Mouse (Mus musculus) hindbrain, embryonic 16.5 days (tissue): ENCODE data around the gene Cnga3. TPM values are rescaled to one million over a fixed set of nuclear protein-coding genes. Genes with fewer than 3 reads are reported as not detected.

Experiments used
- ATAC-seq: fragments of 200-750 bp; cut with Nextera tagmentation; 2 replicates; pipeline ENCODE4 v1.8.0; 2017; ENCODE audit warnings: moderate TSS enrichment, moderate library complexity
- H3K27ac ChIP-seq: fragments of 300-500 bp; sonication (generic); 2 replicates; pipeline ENCODE4 v1.5.1; 2014; ENCODE audit warnings: low read depth, mild to moderate bottlenecking, control low read depth, low read length, moderate library complexity
- H3K27me3 ChIP-seq: fragments of 300-500 bp; sonication (generic); replicated peaks from 2 replicates; pipeline ENCODE4 v1.6.1; 2014; ENCODE audit warnings: low read length; ENCODE audit not compliant: control insufficient read depth, insufficient read depth
- H3K36me3 ChIP-seq: fragments of 300-500 bp; sonication (generic); 2 replicates; pipeline ENCODE4 v1.6.1; 2014; ENCODE audit warnings: mild to moderate bottlenecking, low read length, moderate library complexity, mixed read lengths; ENCODE audit not compliant: control insufficient read depth, insufficient read depth
- H3K4me1 ChIP-seq: fragments of 300-500 bp; sonication (generic); 2 replicates; pipeline ENCODE4 v1.6.1; 2014; ENCODE audit warnings: low read depth, low read length; ENCODE audit not compliant: control insufficient read depth, insufficient read depth
- H3K4me2 ChIP-seq: fragments of 300-500 bp; sonication (generic); 2 replicates; pipeline ENCODE4 v1.6.1; 2014; ENCODE audit warnings: mild to moderate bottlenecking, low read length, control low read depth, moderate library complexity
- H3K4me3 ChIP-seq: fragments of 300-500 bp; sonication (generic); 2 replicates; pipeline ENCODE4 v1.5.1; 2014; ENCODE audit warnings: mild to moderate bottlenecking, low read length, control low read depth, moderate library complexity
- H3K9ac ChIP-seq: fragments of 300-500 bp; sonication (generic); 2 replicates; pipeline ENCODE4 v1.6.1; 2014; ENCODE audit warnings: low read depth, mild to moderate bottlenecking, control low read depth, low read length, moderate library complexity
- H3K9me3 ChIP-seq: fragments of 300-500 bp; sonication (generic); 2 replicates; pipeline ENCODE4 v1.6.1; 2014; ENCODE audit warnings: mild to moderate bottlenecking, low read length, moderate library complexity; ENCODE audit not compliant: control insufficient read depth
- WGBS: fragments of 180-500 bp; shearing (Covaris S2); extraction: QIAGEN DNeasy Blood & Tissue Kit; methylation state at CpG from one replicate; pipeline ENCODE4 v1.1.7; 2014; 5-methylcytosine and 5-hydroxymethylcytosine counted together
- polyA plus RNA-seq: library from polyadenylated mRNA; unstranded; fragments of >200 nt; fragmentation: Nextera tagmentation; extraction: Ambion mirVana; gene quantifications from 2 replicates; pipeline ENCODE4 v1.2.1, GENCODE M21; 2015

Cnga3 gene
- polyA plus RNA-seq, 1 experiment from 2014 or later = 0.20 TPM

DNA sequence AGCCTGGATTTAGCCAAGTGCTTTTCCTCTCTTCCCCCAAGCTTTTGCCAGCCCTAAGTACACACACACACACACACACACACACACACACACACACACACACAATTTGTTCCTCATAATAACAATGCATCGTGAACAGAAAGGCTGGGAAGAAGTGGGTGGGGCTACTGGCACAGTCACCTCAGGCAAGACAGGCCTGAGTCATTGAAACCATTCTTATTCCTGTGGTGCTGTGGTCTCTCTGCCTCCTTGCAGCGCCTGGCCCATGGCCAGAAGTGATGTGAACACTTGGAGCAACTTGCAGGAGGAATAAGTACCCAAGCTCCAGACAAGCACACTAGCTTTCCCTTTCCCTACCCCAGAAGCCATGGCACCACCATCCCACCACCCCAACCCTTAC, 34.2 kb downstream of the Cnga3 start:
- Histone ChIP-seq H3K4me3 (no peak overlapping the region), H3K9me3 (no peaks in the 10 kb centered on the region), H3K4me2 (no peak overlapping the region), H3K27ac (no peak overlapping the region), H3K9ac (no peak overlapping the region), H3K36me3 (no peaks in the 10 kb centered on the region), H3K4me1 (no peaks in the 10 kb centered on the region), H3K27me3 (no peaks in the 10 kb centered on the region)
- no peak for ATAC-seq
- WGBS = 32% methylated on average over 2 of the region's 2 CpGs

DNA sequence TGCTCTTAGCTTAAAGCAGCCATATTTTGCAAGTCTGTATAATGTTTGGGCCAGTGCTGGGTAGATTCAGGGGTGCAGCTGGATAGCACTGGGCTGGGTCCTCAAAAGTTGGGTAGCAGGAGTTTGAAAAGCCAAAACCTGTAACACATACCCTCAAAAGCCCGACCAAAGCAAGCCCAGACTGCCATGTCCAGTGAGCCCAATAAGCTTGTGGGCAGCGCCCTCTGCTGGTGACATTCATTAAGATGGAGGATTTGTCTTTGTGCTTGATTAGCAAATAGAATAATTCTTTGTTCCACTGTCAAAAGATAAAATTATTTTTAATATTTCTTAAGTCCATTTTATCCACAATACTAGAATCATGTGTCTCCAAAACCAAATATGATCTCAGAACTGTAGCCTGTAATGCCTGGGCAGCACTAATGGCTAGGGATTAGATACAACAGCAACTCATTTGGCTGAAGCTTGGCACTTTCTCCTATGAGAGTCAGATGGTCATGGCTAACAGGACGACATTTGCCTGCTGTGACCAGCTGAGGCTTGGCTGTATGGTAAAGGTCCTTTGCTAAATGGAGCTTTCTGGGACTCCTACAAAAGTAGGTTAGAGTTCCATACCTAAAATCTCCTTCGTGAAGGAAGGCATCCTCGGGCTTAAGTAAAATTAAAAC, 36.5 kb downstream of the Cnga3 start:
- no peak overlapping the region for H3K9ac ChIP-seq
- no peak overlapping the region for H3K4me2 ChIP-seq
- H3K36me3 ChIP-seq = no peaks in the 10 kb centered on the region
- no peak overlapping the region for H3K27ac ChIP-seq
- H3K9me3 ChIP-seq = no peaks in the 10 kb centered on the region
- H3K4me3 ChIP-seq = no peak overlapping the region
- no peaks in the 10 kb centered on the region for H3K4me1 ChIP-seq
- 41% methylated on average over 5 of the region's 5 CpGs for WGBS
- peak; percentile 68 for ATAC-seq
- no peaks in the 10 kb centered on the region for H3K27me3 ChIP-seq

DNA sequence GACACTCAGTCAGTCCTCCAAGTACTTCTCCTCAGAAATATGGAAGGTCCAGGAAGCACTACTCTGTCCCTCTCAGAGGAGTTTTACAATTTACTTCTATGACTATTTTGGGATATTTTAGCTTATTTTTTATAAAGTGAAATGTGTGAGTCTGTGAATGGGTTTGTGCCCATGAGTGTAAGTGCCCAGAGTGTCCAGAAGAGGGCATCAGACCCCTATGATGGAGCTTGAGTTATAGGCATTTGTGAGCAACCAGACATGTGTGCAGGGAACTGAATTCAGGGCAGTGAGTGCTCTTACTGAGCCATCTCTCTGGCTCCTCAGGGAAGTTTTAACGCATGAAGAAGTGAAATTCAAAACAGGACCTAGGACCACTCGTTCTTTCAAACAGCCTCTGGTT, 44.2 kb downstream of the Cnga3 start:
- no peaks in the 10 kb centered on the region for H3K36me3 ChIP-seq
- no peak overlapping the region for H3K9ac ChIP-seq
- no peak overlapping the region for H3K4me2 ChIP-seq
- no peak overlapping the region for H3K4me3 ChIP-seq
- H3K9me3 ChIP-seq = no peaks in the 10 kb centered on the region
- H3K27ac ChIP-seq = no peak overlapping the region
- ATAC-seq = no peak
- WGBS = 93% methylated on average over 2 of the region's 2 CpGs
- no peaks in the 10 kb centered on the region for H3K27me3 ChIP-seq
- no peaks in the 10 kb centered on the region for H3K4me1 ChIP-seq

DNA sequence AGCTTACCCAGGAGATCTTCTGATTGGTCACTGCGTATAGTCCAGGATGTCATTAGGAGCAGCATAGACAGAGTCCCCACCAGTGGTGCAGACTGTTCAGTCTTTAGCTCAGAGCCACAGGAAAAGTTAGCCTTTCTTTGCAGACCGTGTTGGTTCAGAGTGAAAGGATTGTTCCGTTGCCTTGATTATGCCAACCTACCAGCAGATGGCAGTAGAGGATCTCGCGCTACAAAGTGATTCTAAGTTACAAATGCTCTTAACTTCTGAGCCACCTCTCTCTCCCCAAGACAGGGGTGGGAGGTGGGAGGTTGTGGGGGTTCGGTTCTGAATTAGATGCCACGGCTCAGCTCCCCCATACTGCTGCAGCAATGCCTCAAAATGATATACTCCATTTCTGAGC, 58.2 kb downstream of the Cnga3 start:
- Histone ChIP-seq H3K36me3 (no peaks in the 10 kb centered on the region), H3K9ac (no peak overlapping the region), H3K9me3 (no peaks in the 10 kb centered on the region), H3K27ac (no peak overlapping the region), H3K4me2 (no peak overlapping the region), H3K27me3 (no peaks in the 10 kb centered on the region), H3K4me1 (no peaks in the 10 kb centered on the region), H3K4me3 (no peak overlapping the region)
- WGBS = 9% methylated on average over 7 of the region's 7 CpGs
- ATAC-seq = peak; percentile 60; the same call in 1 of the 2 replicates

DNA sequence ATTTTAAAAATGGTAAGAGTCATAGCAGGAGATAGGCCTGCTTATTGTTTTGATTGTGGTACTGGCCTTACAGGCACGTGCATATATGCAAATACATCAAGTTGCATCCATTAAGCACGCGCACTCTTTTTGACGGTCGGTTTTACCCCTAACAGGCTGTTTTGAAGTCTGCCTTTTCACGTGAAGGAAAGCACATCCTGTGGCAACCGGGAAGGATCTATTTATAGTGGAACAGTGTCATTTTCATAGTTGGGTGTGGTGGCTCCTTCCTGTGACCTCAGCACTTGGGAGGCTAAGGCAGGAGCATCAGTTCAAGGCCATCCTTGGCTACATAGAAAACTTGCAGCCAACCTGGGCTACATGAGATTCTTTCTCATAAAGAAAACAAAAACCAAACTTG, 72.3 kb downstream of the Cnga3 start:
- H3K36me3 ChIP-seq = no peaks in the 10 kb centered on the region

DNA sequence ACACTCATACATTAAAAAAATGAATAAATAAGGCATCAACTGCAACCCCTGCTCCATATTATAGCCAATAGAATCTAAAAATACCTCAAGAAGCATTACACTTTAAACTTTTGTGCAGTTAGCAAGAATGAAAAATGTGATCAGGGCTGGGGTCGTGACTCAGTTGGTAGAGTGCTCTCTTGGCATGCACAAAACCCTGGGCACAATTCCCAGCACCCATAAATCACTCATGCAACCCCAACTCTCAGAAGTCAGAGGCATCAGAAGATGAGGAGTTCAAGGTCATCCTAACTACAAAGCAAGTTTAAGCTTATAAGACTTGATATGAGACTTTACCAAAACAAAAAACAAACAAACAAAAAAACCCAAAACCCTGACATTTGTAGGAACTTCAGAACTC, 73.5 kb downstream of the Cnga3 start:
- H3K27ac ChIP-seq = no peak overlapping the region
- H3K9me3 ChIP-seq = no peaks in the 10 kb centered on the region
- no peak for ATAC-seq
- H3K4me2 ChIP-seq = 0 out of 2 replicates have a peak overlapping the region, but pooled peaks have one; percentile 10
- H3K36me3 ChIP-seq = no peaks in the 10 kb centered on the region
- no peaks in the 10 kb centered on the region for H3K27me3 ChIP-seq
- 83% methylated on average over 1 of the region's 1 CpGs for WGBS
- no peak overlapping the region for H3K9ac ChIP-seq
- H3K4me1 ChIP-seq = peaks cover 2% of the 10 kb centered on the region; the same call in 1 of the 2 replicates
- no peak overlapping the region for H3K4me3 ChIP-seq

More for the DNA sequence above, 72.3 kb downstream of the Cnga3 start:
- peaks cover 2% of the 10 kb centered on the region; the same call in 1 of the 2 replicates for H3K4me1 ChIP-seq
- no peak overlapping the region for H3K4me2 ChIP-seq
- H3K4me3 ChIP-seq = no peak overlapping the region
- no peak overlapping the region for H3K9ac ChIP-seq
- H3K27me3 ChIP-seq = no peaks in the 10 kb centered on the region
- no peaks in the 10 kb centered on the region for H3K9me3 ChIP-seq
- no peak for ATAC-seq
- WGBS = 80% methylated on average over 7 of the region's 7 CpGs
- no peak overlapping the region for H3K27ac ChIP-seq

DNA sequence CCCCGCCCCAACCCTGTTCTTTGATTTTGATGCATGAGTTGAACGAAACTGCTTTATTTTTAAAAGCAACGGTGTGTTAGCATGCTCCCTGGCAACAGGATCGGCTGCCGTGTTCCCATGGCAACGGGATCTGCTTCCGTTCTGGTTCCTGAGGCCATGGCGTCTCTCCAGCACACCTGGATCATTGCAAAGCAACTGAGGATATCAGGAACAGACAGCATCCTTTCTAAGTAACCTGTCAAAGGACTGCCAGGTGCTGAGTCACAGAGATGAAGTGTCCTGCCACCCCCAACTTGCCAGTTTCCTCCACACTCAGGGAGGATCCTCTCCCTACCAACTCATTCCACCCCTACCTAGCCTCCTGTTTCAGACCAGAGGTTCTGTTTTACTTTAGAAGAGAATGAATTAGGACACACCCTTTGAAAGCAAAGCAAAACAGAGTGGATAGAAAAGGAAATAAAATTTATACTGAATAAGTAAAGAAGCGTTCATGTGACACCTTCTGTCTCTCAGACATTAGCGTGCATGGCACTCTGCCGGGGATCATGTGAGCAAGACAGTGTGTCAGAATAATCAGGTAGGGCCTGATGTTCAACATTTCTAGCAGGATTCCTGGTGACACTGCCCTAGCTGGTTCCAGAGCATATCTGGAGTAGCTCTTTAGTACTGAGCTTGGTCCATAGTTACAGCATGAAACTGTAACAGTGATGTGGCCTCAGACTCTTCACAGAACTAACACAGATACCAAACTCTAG, 74.1 kb downstream of the Cnga3 start:
- Histone ChIP-seq H3K27me3 (no peaks in the 10 kb centered on the region), H3K9ac (no peak overlapping the region), H3K9me3 (no peaks in the 10 kb centered on the region), H3K4me3 (no peak overlapping the region), H3K36me3 (no peaks in the 10 kb centered on the region), H3K4me2 (0 out of 2 replicates have a peak overlapping the region, but pooled peaks have one; percentile 10), H3K4me1 (peaks cover 2% of the 10 kb centered on the region; the same call in 1 of the 2 replicates), H3K27ac (0 out of 2 replicates have a peak overlapping the region, but pooled peaks have one; percentile 1)
- ATAC-seq = peak; percentile 79; the same call in 1 of the 2 replicates
- WGBS = 51% methylated on average over 11 of the region's 11 CpGs

DNA sequence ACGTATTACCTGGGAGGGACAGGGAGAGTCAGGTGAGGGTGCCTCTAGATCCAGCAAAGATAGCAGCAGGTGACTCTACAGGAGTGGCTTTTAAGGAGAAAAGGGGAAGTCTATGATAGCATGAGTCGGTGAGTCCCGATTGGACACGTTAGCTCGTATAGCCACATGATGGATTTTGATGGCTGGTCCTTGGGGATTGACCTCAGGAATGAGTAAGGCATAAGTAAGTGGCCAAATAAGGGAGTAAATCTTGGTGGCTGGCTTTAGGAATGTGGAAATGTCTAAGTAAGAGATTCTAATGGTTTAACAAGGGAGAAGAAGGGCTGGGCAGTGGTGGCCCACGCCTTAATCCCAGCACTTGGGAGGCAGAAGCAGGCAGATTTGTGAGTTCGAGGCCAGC, 74.7 kb downstream of the Cnga3 start:
- Histone ChIP-seq H3K27ac (no peak overlapping the region), H3K4me2 (no peak overlapping the region), H3K4me3 (no peak overlapping the region), H3K9ac (no peak overlapping the region), H3K27me3 (no peaks in the 10 kb centered on the region), H3K4me1 (peaks cover 2% of the 10 kb centered on the region; the same call in 1 of the 2 replicates), H3K9me3 (no peaks in the 10 kb centered on the region), H3K36me3 (no peaks in the 10 kb centered on the region)
- ATAC-seq = no peak
- WGBS = 89% methylated on average over 7 of the region's 7 CpGs

DNA sequence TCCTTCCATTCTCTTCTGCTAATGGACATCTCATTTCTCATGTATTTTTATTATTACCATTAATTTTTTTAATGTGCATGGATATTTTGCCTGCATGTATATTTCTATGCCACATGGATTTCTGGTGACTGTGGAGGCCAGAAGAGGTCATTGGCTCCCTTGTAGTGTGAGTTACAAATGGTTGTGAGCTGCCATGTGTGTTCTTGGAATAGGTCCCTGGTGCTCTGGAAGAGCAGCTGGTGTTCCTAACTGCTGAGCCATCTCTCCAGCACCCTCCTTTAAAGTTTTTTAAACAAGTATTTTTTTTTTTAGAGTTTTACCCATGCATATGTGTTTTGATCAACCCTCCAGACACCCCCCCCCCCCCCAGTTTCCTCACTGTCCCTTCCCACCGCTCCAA, 82.2 kb downstream of the Cnga3 start:
- Histone ChIP-seq H3K9me3 (no peaks in the 10 kb centered on the region), H3K4me1 (peaks cover 10% of the 10 kb centered on the region), H3K4me3 (no peak overlapping the region), H3K4me2 (no peak overlapping the region), H3K36me3 (no peaks in the 10 kb centered on the region), H3K27ac (no peak overlapping the region), H3K9ac (no peak overlapping the region), H3K27me3 (no peaks in the 10 kb centered on the region)
- 50% methylated on average over 1 of the region's 1 CpGs for WGBS
- ATAC-seq = no peak
